Mouse (Mus musculus): ENCODE results near the gene Fam19a2.

Fam19a2 gene

GRCm38 (mm10) chr10:123721952-123722460, 458.2 kb downstream of the Fam19a2 start:
- DNase-seq (ENCODE audit: low spot score in 2 of 2): no peak

DNA sequence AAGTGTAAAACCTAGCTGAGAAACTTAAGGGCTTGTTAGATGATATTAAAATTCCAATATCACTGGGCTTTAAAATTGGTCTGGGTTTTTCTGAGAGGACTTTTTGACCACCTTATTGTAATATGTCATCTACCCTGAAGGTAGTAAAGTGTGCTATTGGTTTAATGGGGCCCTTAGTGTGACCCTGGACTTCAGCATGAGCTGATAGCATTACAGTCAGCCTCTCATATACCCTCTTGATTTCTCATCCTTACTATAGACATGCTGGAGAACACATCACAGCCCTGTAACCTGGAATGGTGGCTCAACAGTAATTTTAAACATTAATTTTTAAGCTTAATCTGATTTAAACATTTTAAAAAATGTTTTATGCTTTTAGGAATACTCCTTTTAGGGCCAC, 459.8 kb downstream of the Fam19a2 start:
- DNase-seq (ENCODE audit: low spot score in 2 of 2): no peak

DNA sequence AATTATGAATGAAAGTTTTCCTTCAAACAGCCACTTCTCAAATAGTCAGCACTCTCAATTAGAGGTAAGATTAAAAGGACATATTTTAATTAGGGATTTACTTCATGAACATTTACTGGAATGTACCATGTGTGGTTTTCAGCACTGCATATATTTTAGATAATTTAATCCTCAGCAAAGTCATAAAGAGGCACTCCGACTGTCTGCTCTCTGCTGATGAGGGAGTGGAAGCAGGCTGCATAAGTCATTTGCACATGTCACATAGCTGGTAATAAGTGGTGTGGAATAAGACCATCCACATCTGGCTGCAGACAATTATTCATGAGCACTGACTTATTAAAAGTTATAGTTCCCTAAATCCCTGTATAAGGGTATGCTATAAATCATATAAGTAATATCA, 484.5 kb downstream of the Fam19a2 start:
- DNase-seq (ENCODE audit: low spot score in 2 of 2): no peak

DNA sequence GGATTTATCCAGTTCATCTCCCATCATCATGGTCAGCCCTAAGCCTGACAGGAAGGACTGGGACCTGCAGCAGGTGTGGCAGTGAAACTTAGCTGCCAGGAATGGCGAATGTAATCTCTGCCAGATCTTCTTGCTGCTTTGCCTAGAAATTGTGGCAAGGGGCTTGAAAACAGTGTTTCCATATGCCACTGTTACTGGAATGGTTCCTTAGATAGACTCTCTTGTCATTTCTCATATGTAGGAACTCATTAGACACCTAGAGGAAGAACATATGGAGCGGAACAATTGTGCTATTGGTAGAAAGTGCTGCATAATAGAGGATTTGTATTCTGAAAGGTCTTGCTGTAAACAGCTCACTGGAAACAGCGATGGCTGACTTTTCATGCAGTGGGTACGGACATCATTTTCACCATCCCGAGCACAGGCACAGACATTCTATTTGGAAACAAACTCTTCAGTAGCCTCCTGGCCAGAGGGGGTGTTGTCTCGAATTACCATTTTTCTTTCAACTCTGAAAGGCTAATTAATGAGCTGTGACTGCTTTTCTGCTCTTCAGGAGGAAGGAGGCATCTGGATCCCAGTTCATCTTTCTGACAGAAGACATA, 488.0 kb downstream of the Fam19a2 start:
- no peak for DNase-seq (ENCODE audit: low spot score in 2 of 2)

DNA sequence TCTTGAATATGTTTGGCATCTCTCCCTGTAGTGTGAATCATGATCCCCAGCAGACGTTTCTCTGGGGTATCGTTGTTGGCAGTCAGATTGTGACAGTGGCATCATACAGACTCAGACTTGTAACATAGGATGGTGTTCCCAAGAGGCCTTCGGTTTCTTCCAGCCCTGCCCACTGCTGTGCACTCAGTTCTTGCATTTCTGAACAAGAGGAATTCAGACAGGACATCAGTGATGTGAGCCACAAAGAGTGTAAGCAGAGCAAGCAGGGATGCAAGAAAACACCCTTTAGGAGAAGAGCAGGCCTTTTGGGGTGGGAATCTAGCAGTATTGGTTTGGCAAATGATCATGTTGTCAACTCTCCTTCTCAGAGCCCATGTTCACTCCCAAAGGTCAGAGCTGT, 489.0 kb downstream of the Fam19a2 start:
- no peak for DNase-seq (ENCODE audit: low spot score in 2 of 2)

- DNase-seq (ENCODE audit: low spot score in 2 of 2): no peak
Observed at GRCm38 (mm10) chr10:123753996-123754395, 490.2 kb downstream of the Fam19a2 start.

GRCm38 (mm10) chr10:123789374-123789773, 525.6 kb downstream of the Fam19a2 start:
- no peak for DNase-seq (ENCODE audit: low spot score in 2 of 2)

Measured in heart, adult 9 months (tissue).